ENCODE assay signal across 30 mouse cellular contexts in the genomic region with DNA sequence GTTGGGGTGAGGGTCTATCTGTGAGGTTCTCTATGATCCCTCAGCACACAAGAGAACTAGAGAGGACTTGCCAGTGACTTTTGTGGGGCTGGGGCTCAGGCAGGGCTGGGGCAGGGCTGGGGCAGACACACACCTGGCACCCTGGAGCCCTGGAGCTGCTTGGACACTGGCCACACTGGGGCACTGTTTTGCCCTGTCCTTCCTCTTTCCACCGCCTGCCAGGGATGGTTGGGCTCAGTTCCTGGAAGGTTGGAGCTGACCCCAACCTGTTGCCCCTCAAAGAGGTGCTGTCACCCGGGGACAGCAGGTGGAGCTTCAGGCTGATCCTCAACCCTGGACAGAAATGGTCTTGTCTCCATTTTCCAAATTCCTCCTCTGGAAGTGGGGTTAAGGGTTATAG. TPM values are rescaled to one million over a fixed set of nuclear protein-coding genes. Genes with fewer than 3 reads are reported as not detected.
A peak's percentile ranks its signal among the peaks of the same experiment; 100 is the strongest.
DNase-seq lines count a peak whose midpoint lies in the region; ATAC-seq and TF ChIP-seq lines count a peak whose summit lies in the region.
"Had no signal": no experiment of that assay in that cellular context is flagged by ENCODE, and none has a peak within 500 bp of the region (broad histone marks: within the 10 kb centered on the region; RNA-seq: fewer than 3 reads in every experiment).

No protein-coding gene starts in this region.

- no peak for DNase-seq in heart, postnatal 0 days (ENCODE audit: low spot score)
- no peak for DNase-seq in heart, adult 8-10 months (ENCODE audit: low spot score)
- DNase-seq in layer of hippocampus, adult 2 months (ENCODE audit: low spot score in 2 of 2) = no peak
- DNase-seq in layer of hippocampus, postnatal 25 days (ENCODE audit: extremely low spot score in 1 of 2, low spot score in 1 of 2) = no peak
- DNase-seq in CH12.LX (ENCODE audit: extremely low read depth) = no peak
- DNase-seq in embryonic facial prominence, embryonic 10.5 days (ENCODE audit: low spot score) = no peak
- DNase-seq in cerebellum, adult 11-12 months = no peak
- DNase-seq: adrenal gland, adult 8-10 months; B cell, adult 2 months; cerebellum, adult 18-20 months; cerebellum, postnatal 14 days; thymus, postnatal 14 days had no signal

- H3K9ac ChIP-seq in heart, postnatal 0 days (replicated peaks; ENCODE audit: low read depth, low read length) = no peak overlapping the region
- H3K9ac ChIP-seq in CH12.LX (ENCODE audit: insufficient read depth, low read depth) = no peak overlapping the region
- H3K9ac ChIP-seq: embryonic facial prominence, embryonic 13.5 days; forebrain, embryonic 15.5 days; intestine, embryonic 15.5 days had no signal

- no peaks in the 10 kb centered on the region for H3K79me2 ChIP-seq in CH12.LX (replicated peaks; ENCODE audit: control insufficient read depth, extremely low read depth, insufficient read depth, poor library complexity, severe bottlenecking)

- no peaks in the 10 kb centered on the region for H3K36me3 ChIP-seq in heart, postnatal 0 days (replicated peaks; ENCODE audit: control insufficient read depth, insufficient read depth, low read length)
- no peaks in the 10 kb centered on the region for H3K36me3 ChIP-seq in CH12.LX (replicated peaks in 1 of 2; ENCODE audit: control insufficient read depth in 1 of 2, insufficient read depth in 1 of 2, low read length in 1 of 2)
- H3K36me3 ChIP-seq in embryonic facial prominence, embryonic 10.5 days (replicated peaks) = no peaks in the 10 kb centered on the region
- H3K36me3 ChIP-seq: forebrain, embryonic 15.5 days; intestine, embryonic 15.5 days had no signal

- 27% methylated on average over 2 of the region's 2 CpGs for WGBS in heart, postnatal 0 days
- WGBS in embryonic facial prominence, embryonic 10.5 days = 48% methylated on average over 2 of the region's 2 CpGs

- H3K4me1 ChIP-seq in heart, postnatal 0 days (ENCODE audit: control insufficient read depth, insufficient read depth) = peaks cover 23% of the 10 kb centered on the region
- H3K4me1 ChIP-seq in CH12.LX (ENCODE audit: control insufficient read depth in 1 of 2, insufficient read depth in 2 of 2) = no peaks in the 10 kb centered on the region
- peaks cover 41% of the 10 kb centered on the region for H3K4me1 ChIP-seq in embryonic facial prominence, embryonic 10.5 days
- H3K4me1 ChIP-seq: forebrain, embryonic 15.5 days; megakaryocyte, embryonic 14.5 days had no signal

- no peak overlapping the region for H3K4me3 ChIP-seq in heart, postnatal 0 days (ENCODE audit: low read depth, low read length)
- no peak overlapping the region for H3K4me3 ChIP-seq in layer of hippocampus, adult 2 months
- no peak overlapping the region for H3K4me3 ChIP-seq in CH12.LX (replicated peaks in 1 of 3; ENCODE audit: low read depth in 2 of 3, low read length in 2 of 3, poor library complexity in 1 of 3)
- H3K4me3 ChIP-seq in embryonic facial prominence, embryonic 10.5 days = no peak overlapping the region
- H3K4me3 ChIP-seq: embryonic facial prominence, embryonic 13.5 days; erythroblast, embryonic 14.5 days; forebrain, embryonic 15.5 days; intestine, embryonic 15.5 days; megakaryocyte, embryonic 14.5 days had no signal

- dilution Hi-C loops in CH12.LX (cut with MboI; ENCODE audit: extremely low pct_ligation_motif_present, extremely low pct_unique_long_range_greater_than_20kb, low sequenced_read_pairs) = no loop called here

- peak; percentile 23 for TF ChIP-seq CTCF in heart, postnatal 0 days (IDR thresholded peaks at IDR 0.05; ENCODE audit: low read depth)
- no peak for TF ChIP-seq CTCF in layer of hippocampus, adult 2 months (conservative IDR thresholded peaks at IDR 0.05)
- peak in 1 of 2 experiments; percentile 12; a peak in 1 of 4 replicates for TF ChIP-seq CTCF in CH12.LX (conservative IDR thresholded peaks at IDR 0.05 in 1 of 2, IDR thresholded peaks at IDR 0.05 in 1 of 2; ENCODE audit: low read depth in 2 of 2, low read length in 2 of 2)

- no peaks in the 10 kb centered on the region for H3K9me3 ChIP-seq in heart, postnatal 0 days (replicated peaks; ENCODE audit: control insufficient read depth, low read length)
- H3K9me3 ChIP-seq in CH12.LX (replicated peaks; ENCODE audit: low read length) = no peaks in the 10 kb centered on the region
- H3K9me3 ChIP-seq in embryonic facial prominence, embryonic 10.5 days = no peaks in the 10 kb centered on the region
- H3K9me3 ChIP-seq: embryonic facial prominence, embryonic 13.5 days; forebrain, embryonic 15.5 days; intestine, embryonic 15.5 days; megakaryocyte, embryonic 14.5 days had no signal

- TF ChIP-seq POLR2A in CH12.LX (IDR thresholded peaks at IDR 0.05; ENCODE audit: low read depth, low read length) = no peak

- no peak for ATAC-seq in heart, postnatal 0 days (ENCODE audit: insufficient read depth, low read depth)
- no peak for ATAC-seq in erythroid progenitor cell, adult 5-6 weeks (replicated peaks; ENCODE audit: low FRiP score, poor library complexity, severe bottlenecking)
- ATAC-seq: activated CD4-positive, CD25-positive, alpha-beta regulatory T cell, adult 4 months; forebrain, embryonic 15.5 days had no signal

- in situ Hi-C loops in CH12.LX (cut with MboI; ENCODE audit: low pct_ligation_motif_present, low pct_unique_long_range_greater_than_20kb, low sequenced_read_pairs) = no loop called here

- no peak for TF ChIP-seq EP300 in heart, postnatal 0 days (IDR thresholded peaks at IDR 0.05; ENCODE audit: low read depth)
- TF ChIP-seq EP300 in CH12.LX (IDR thresholded peaks at IDR 0.05; ENCODE audit: low read length) = no peak

- no peak overlapping the region for H3K27ac ChIP-seq in heart, postnatal 0 days (ENCODE audit: low read depth)
- peak overlapping the region; percentile 62; the same call in 1 of the 2 replicates for H3K27ac ChIP-seq in layer of hippocampus, adult 2 months
- no peak overlapping the region for H3K27ac ChIP-seq in CH12.LX (ENCODE audit: insufficient read depth, low read depth)
- H3K27ac ChIP-seq in embryonic facial prominence, embryonic 10.5 days (replicated peaks) = peak overlapping the region; percentile 35
- H3K27ac ChIP-seq: embryonic facial prominence, embryonic 13.5 days; forebrain, embryonic 15.5 days; intestine, embryonic 15.5 days had no signal

- H3K27me3 ChIP-seq in heart, postnatal 0 days (ENCODE audit: control insufficient read depth, insufficient read depth, low read length) = no peaks in the 10 kb centered on the region
- H3K27me3 ChIP-seq in CH12.LX (replicated peaks) = peaks cover 63% of the 10 kb centered on the region
- H3K27me3 ChIP-seq in embryonic facial prominence, embryonic 10.5 days (replicated peaks; ENCODE audit: low read depth, poor library complexity, severe bottlenecking) = peaks cover 19% of the 10 kb centered on the region
- H3K27me3 ChIP-seq: embryonic facial prominence, embryonic 13.5 days; intestine, embryonic 15.5 days had no signal

- no peak overlapping the region for H3K4me2 ChIP-seq in heart, postnatal 0 days (ENCODE audit: low read depth, low read length)
- H3K4me2 ChIP-seq in CH12.LX (ENCODE audit: insufficient read depth, low read depth, poor library complexity, severe bottlenecking) = no peak overlapping the region
- H3K4me2 ChIP-seq: embryonic facial prominence, embryonic 13.5 days; forebrain, embryonic 15.5 days; intestine, embryonic 15.5 days had no signal

- TF ChIP-seq RAD21 in CH12.LX (IDR thresholded peaks at IDR 0.05; ENCODE audit: low read depth, low read length) = no peak

TF ChIP-seq in CH12.LX, 34 proteins besides CTCF, POLR2A, EP300 and RAD21:
- TF ChIP-seq UBTF (IDR thresholded peaks at IDR 0.05; ENCODE audit: low read depth, low read length) (no peak), SMC3 (IDR thresholded peaks at IDR 0.05; ENCODE audit: low read depth, low read length) (0 out of 2 replicates have a peak, but pooled peaks have one; percentile 2)
TF ChIP-seq in CH12.LX: peak in this region for 1.

RNA-seq across cellular contexts. Expression of a gene that starts 29.2 kb away (rescaled TPM):
- total RNA-seq in heart, postnatal 0 days (2014; rRNA removed; ENCODE audit: low replicate concordance) = 3.4 and 4.0 TPM in 2 replicates
- polyA plus RNA-seq in heart, postnatal 0 days (2015; fragmentation: Nextera tagmentation; extraction: Ambion mirVana) = 2.8 and 2.9 TPM in 2 replicates
- 1 to 10 TPM; 4.3 to 4.9 (median 4.6) TPM for total RNA-seq in heart, adult 8-10 months (2022)
- 1 to 10 TPM; 3.8 TPM for total RNA-seq in layer of hippocampus, adult 2 months (2021)
- total RNA-seq in layer of hippocampus, postnatal 25 days (2021) = 1 to 10 TPM; 3.6 to 6.6 TPM
- total RNA-seq in CH12.LX (2012; rRNA removed) (not detected in 2 replicates), CH12.LX (2014; rRNA removed) (not detected in 2 replicates)
- not detected in 2 replicates for polyA plus RNA-seq in CH12.LX (2012; ENCODE audit: insufficient read length, low read depth)
- polyA plus RNA-seq in embryonic facial prominence, embryonic 10.5 days (2016; fragmentation: Nextera tagmentation; extraction: Ambion mirVana) = 2.3 and 2.6 TPM in 2 replicates
- total RNA-seq in erythroid progenitor cell, adult 5-6 weeks (2015; ENCODE audit: low replicate concordance) = not detected in 2 replicates
- not detected in 2 replicates for total RNA-seq in erythroid progenitor cell, adult 5-6 weeks (2017; ENCODE audit: low replicate concordance)
- polyA plus RNA-seq: activated CD4-positive, CD25-positive, alpha-beta regulatory T cell, adult 4 months; erythroblast, embryonic 14.5 days had no signal

RNA-seq across cellular contexts. Expression of a gene that starts 39.5 kb away (rescaled TPM):
- not detected in 2 replicates for total RNA-seq in heart, postnatal 0 days (2014; rRNA removed; ENCODE audit: low replicate concordance)
- polyA plus RNA-seq in heart, postnatal 0 days (2015; fragmentation: Nextera tagmentation; extraction: Ambion mirVana) = not detected in 2 replicates
- total RNA-seq in heart, adult 8-10 months (2022) = not detected
- total RNA-seq in layer of hippocampus, adult 2 months (2021) = not detected
- not detected for total RNA-seq in layer of hippocampus, postnatal 25 days (2021)
- total RNA-seq in CH12.LX (2012; rRNA removed) (not detected in 2 replicates), CH12.LX (2014; rRNA removed) (not detected in 2 replicates)
- not detected in 2 replicates for polyA plus RNA-seq in CH12.LX (2012; ENCODE audit: insufficient read length, low read depth)
- polyA plus RNA-seq in embryonic facial prominence, embryonic 10.5 days (2016; fragmentation: Nextera tagmentation; extraction: Ambion mirVana) = not detected in 2 replicates
- total RNA-seq in erythroid progenitor cell, adult 5-6 weeks (2015; ENCODE audit: low replicate concordance) = not detected in 2 replicates
- total RNA-seq in erythroid progenitor cell, adult 5-6 weeks (2017; ENCODE audit: low replicate concordance) = not detected in 2 replicates
- total RNA-seq: adrenal gland, adult 8-10 months; gastrocnemius, adult 8-10 months; heart, postnatal 25 days; left cerebral cortex, postnatal 25 days; liver, adult 2 months had no signal
- polyA plus RNA-seq: activated CD4-positive, CD25-positive, alpha-beta regulatory T cell, adult 4 months; embryonic facial prominence, embryonic 13.5 days; erythroblast, embryonic 14.5 days; forebrain, embryonic 15.5 days; gonadal fat pad, adult 2 months; hindbrain, embryonic 16.5 days; intestine, embryonic 15.5 days; kidney, embryonic 16.5 days; liver, adult 2 months; liver, embryonic 16.5 days; neural tube, embryonic 14.5 days; spleen, adult 2 months had no signal

RNA-seq across cellular contexts. Expression of a gene that starts 45.4 kb away (rescaled TPM):
- total RNA-seq in heart, postnatal 0 days (2014; rRNA removed; ENCODE audit: low replicate concordance) = not detected in 2 replicates
- not detected in 2 replicates for polyA plus RNA-seq in heart, postnatal 0 days (2015; fragmentation: Nextera tagmentation; extraction: Ambion mirVana)
- total RNA-seq in heart, adult 8-10 months (2022) = not detected
- total RNA-seq in layer of hippocampus, adult 2 months (2021) = under 1 TPM in 1 of 2 experiments, not detected in 1; 0.13 TPM
- total RNA-seq in layer of hippocampus, postnatal 25 days (2021) = under 1 TPM in 1 of 2 experiments, not detected in 1; 0.10 TPM
- not detected in 2 replicates for total RNA-seq in CH12.LX (2012; rRNA removed)
- total RNA-seq in CH12.LX (2014; rRNA removed) = not detected in 2 replicates
- polyA plus RNA-seq in CH12.LX (2012; ENCODE audit: insufficient read length, low read depth) = not detected in 2 replicates
- polyA plus RNA-seq in embryonic facial prominence, embryonic 10.5 days (2016; fragmentation: Nextera tagmentation; extraction: Ambion mirVana) = 0.77 and 1.7 TPM in 2 replicates
- total RNA-seq in erythroid progenitor cell, adult 5-6 weeks (2015; ENCODE audit: low replicate concordance) = not detected in 2 replicates
- not detected in 2 replicates for total RNA-seq in erythroid progenitor cell, adult 5-6 weeks (2017; ENCODE audit: low replicate concordance)
- total RNA-seq: adrenal gland, adult 8-10 months; gastrocnemius, adult 8-10 months; heart, postnatal 25 days; layer of hippocampus, postnatal 14 days; left cerebral cortex, postnatal 25 days; liver, adult 2 months had no signal
- polyA plus RNA-seq: intestine, embryonic 15.5 days; kidney, embryonic 16.5 days; liver, adult 2 months; liver, embryonic 16.5 days; spleen, adult 2 months had no signal

Comparison
In these comparisons a context has a peak if more than half of its experiments do, and no peak if none do; other contexts are left out.
1. H3K27ac ChIP-seq: peak in layer of hippocampus, adult 2 months (single experiment) and embryonic facial prominence, embryonic 10.5 days (single experiment); none in heart, postnatal 0 days (single experiment) and CH12.LX (single experiment).